Mouse (Mus musculus) embryonic fibroblast, embryonic 13.5 days (primary cell): ENCODE measurements around the gene Oscp1.

Source experiments
- CTCF ChIP-seq: IDR thresholded peaks from 2 replicates; pipeline ENCODE4 v1.5.1; 2011; ENCODE audit warnings: mild to moderate bottlenecking, control low read depth, low read length, moderate library complexity, borderline replicate concordance; ENCODE audit not compliant: insufficient read depth
- POLR2A ChIP-seq: IDR thresholded peaks from 2 replicates; pipeline ENCODE4 v1.6.1; 2011; ENCODE audit warnings: low read depth, mild to moderate bottlenecking, control low read depth, low read length, moderate library complexity

GRCm38 (mm10) chr4:126120506-126120905 lies 62.1 kb downstream of the Oscp1 start:
- TF ChIP-seq CTCF (no peak), POLR2A (no peak)
